Mouse (Mus musculus) fibroblast of lung, adult 2 months (primary cell): ENCODE results near the gene Krt9.

Experiments
- DNase-seq: peaks from one replicate; pipeline ENCODE4 v3.0.0-alpha.2; 2011; ENCODE audit warnings: low read depth

Gene Krt9

GRCm38 (mm10) chr11:100148615-100149330 is 44.3 kb downstream of the Krt9 start, which contains the start of gene Krt19:
Gene Krt19 (minus strand): TSS chr11:100148665.
- DNase-seq: no peak

- DNase-seq: no peak
These were observed 45.3 kb downstream of the Krt9 start for GRCm38 (mm10) chr11:100147566-100148353.

- no peak for DNase-seq
These were observed 47.0 kb downstream of the Krt9 start for GRCm38 (mm10) chr11:100145858-100146560.

GRCm38 (mm10) chr11:100145104-100145503 is 47.9 kb downstream of the Krt9 start:
- DNase-seq: no peak

- DNase-seq: no peak
These were observed 52.1 kb downstream of the Krt9 start for GRCm38 (mm10) chr11:100140966-100141365.

GRCm38 (mm10) chr11:100139391-100139790 is 53.7 kb downstream of the Krt9 start:
- DNase-seq: no peak

GRCm38 (mm10) chr11:100138809-100139208 is 54.2 kb downstream of the Krt9 start:
- no peak for DNase-seq

- DNase-seq: no peak
These were observed 55.4 kb downstream of the Krt9 start for GRCm38 (mm10) chr11:100137693-100138092.
